Mouse (Mus musculus): ENCODE results near the gene Nkx3-2.

Gene Nkx3-2

DNA sequence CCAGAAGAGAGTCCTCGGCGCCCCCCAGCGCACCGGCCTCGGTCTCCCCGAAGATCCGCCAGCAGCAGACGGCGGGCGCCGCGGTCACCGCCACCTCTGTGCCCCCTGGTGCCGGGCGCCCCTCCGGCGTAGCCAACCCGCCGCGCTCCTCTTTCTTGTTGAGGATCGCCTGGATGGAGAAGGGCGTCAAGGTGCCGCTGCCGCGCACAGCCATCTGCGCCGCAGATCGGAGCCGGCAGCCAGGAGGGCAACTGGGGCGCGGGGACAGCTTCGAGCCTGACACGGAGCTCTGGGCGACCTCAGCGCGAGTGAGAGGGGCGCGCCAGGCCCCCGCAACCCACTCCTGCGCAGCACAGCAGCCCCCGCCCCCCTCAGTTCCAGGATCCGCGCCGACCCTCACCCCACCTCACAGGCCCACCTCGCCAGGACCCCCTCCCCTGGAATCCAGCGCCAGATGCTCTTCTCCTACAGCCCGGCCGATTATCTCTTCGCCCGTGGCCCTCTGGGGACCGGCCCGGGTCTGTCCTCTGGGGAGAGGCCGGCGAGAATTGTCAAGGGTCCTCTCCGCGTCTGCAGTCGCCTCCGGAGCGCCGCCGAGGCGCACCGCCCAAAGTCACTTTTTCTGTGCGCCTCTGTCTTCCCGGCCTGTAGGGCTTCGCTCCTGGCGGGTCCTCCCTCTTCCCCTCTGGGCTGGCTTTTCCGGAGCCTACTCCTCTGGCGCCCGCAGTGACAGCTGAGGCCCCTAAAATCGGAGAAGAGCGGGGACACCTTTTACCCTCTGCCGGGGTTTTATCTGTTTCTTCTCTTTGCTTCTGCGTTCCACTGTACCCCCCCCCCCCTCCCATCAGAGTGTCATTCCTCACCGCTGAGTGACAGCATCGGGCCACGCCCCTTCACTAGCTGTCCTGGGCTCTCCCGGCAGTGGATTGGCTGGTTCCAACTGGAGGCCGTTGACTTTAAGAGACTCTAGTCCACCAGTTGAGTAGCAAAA is at the start of gene Nkx3-2:
TSS of gene Nkx3-2 (minus strand) at position 771 of the 991 bp plus-strand sequence.
- TF ChIP-seq GATA4 (IDR thresholded peaks at IDR 0.05; ENCODE audit: insufficient replicate concordance, low read length), result no peak

DNA sequence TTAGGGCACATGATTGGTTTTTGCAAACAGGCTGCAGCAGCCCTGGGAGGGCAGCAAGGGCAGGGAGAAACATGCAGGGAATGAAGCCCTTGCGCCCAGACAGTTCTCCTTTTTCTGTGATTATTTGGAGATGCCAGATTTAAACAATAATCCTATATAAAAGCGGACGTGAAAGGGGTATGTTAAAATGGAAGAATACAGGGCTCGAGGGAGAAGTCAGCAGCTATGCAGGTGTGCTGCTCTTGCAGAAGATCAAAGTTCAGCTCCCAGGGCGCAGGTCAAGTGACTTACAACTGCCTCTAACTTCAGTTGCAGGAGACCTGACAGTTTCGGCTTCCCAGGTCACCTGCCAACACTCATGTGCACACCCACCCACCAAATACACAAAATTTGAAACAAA is 48.2 kb upstream of the Nkx3-2 start:
- TF ChIP-seq GATA4 (IDR thresholded peaks at IDR 0.05; ENCODE audit: insufficient replicate concordance, low read length), result no peak

DNA sequence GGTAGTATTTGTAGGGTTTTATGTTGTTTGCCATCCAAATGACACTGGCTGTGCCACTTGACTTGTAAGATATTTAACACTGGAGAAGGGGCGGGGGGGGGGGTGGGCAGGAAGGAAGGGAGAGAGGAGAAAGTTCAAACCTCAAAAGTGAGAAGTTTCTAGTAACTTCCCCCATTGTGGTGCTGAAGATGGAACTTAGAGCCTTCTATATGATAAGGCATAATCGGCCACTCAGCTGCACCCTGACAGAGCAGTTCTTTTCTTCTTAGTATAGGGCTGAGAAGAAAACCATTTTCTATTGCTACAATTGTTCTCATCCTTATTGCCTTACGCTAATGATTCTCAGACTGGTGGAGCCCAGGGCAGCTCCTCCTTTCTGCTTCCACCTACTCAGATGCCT is 47.0 kb upstream of the Nkx3-2 start:
- TF ChIP-seq GATA4 (IDR thresholded peaks at IDR 0.05; ENCODE audit: insufficient replicate concordance, low read length), result no peak

DNA sequence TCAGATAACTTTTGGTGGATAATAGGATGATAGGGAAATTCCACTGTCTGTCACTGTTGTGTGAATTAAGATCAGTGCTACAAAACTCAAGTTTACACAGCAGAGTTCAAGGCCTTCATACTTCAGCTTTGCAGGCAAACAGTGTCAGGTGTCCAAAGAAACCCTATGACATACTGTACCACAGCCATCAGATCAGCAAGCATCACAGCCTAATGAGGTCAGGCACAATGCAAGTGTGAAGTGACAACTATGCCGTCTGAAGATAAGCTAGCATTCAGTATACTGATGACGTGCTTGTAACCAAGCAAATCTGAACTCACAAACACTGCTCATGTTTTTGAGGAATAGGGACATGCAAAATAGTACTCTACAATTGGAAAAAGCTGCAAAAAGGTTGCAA is 43.1 kb upstream of the Nkx3-2 start:
- no peak for TF ChIP-seq GATA4 (IDR thresholded peaks at IDR 0.05; ENCODE audit: insufficient replicate concordance, low read length)

DNA sequence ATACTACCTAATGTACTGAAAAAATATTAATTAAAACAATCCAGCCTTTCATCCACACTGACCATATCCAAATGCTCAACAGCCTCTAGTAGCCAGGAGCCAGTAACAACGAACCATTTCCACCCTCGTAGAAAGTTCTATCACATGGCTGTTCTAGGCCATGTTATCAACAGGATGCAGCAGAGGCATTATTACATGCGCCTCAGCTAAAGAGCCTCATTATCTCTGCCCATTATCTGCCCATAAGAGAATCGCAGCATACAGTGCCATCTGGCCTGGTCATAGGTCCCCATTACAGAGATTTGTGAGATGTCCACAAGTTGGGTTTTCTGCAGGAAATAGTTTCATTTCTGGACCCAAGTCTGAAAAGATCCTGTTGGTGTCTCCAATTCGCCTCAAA is 41.9 kb upstream of the Nkx3-2 start:
- TF ChIP-seq GATA4 (IDR thresholded peaks at IDR 0.05; ENCODE audit: insufficient replicate concordance, low read length), result no peak

DNA sequence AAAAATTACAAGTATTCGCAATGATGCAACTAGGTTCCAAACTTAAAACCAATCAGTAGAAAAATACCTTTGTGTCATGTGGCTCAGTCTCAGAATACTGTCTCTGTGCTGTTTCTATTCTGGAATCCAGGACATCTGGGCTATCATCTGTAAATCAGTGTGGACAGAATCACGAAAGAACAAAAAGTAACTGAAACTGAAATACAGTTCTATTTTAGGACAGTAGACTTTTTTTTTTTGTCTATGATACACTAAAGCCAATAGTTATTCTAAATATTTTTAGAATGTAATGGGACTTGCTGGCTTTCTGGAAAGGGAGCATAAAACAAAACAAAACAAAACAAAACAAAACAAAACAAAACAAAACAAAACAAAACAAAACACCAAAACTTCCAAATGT is 40.8 kb upstream of the Nkx3-2 start:
- no peak for TF ChIP-seq GATA4 (IDR thresholded peaks at IDR 0.05; ENCODE audit: insufficient replicate concordance, low read length)

DNA sequence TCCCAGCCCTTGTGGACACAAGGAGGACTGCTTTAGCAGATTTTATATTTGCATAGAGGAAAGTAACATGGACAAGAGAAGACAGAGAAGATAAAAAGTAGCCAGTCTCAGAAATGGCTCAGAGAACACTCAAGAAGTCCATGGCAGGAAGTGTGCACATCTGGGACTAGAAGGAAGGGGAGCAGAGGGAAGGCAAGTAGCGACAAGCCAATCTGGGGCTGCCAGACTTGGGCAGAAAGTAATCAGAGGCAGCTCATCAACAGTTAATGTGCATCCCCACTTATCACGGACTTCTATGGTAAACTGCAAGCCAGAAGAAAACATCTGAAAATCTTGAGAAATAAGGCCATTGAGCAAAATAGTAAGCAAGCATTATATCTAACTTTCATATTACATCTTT is 40.3 kb upstream of the Nkx3-2 start:
- no peak for TF ChIP-seq GATA4 (IDR thresholded peaks at IDR 0.05; ENCODE audit: insufficient replicate concordance, low read length)

DNA sequence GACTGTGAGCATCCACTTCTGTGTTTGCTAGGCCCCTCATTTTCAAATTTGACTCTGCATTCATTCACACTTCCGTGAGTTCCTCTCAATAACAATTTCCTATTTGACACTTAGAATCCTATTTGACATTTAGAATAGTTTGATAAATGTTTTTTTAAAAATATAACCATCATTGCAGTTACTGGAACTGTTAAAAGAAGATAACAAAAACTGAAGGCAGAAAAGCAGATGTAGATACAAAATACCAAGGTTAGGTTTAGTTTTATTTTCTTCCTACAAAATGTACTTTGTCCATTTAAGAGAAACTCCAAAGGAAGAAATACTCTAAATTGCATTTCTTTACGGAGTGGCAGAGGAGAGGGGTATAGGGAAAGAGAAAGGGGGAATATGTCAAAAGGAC is 37.3 kb upstream of the Nkx3-2 start:
- TF ChIP-seq GATA4 (IDR thresholded peaks at IDR 0.05; ENCODE audit: insufficient replicate concordance, low read length), result no peak

DNA sequence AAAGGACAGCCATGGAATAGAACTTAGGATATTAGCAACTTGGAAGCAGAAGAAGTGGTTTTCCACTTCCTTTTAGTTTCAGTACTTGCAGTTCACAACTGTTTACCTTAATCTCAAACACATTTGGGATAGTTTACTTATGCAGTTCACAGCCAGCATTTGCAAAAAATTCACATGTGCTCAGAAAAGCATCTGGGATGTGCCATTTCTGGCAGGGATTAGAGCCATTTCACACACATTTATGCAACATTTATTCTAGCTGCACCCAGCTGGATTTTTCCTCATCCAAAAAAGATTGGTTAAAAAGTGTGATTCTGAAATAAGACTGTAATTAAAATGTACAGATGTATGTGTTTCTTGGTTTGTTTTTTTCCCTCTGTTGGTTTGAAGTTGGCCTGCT is 30.1 kb upstream of the Nkx3-2 start:
- no peak for TF ChIP-seq GATA4 (IDR thresholded peaks at IDR 0.05; ENCODE audit: insufficient replicate concordance, low read length)

DNA sequence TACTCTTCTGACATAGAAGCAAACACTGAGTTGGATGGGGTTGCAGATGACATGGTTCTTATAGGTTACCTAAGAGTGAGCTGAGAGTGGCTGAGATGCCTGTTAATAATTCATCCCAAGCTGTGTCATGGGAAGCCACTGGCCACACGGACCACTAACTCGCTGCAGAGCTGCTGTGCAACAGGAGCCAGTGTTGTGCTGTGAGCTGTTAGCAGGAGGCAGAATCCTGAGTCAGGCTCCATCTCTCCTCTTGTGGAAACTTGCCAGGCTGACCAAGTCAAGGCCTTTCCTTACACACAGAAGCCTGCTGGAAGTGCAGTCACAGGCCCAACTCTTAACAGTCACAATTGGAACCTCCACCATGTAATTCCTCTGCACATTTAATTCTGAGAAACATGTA is 26.2 kb upstream of the Nkx3-2 start:
- no peak for TF ChIP-seq GATA4 (IDR thresholded peaks at IDR 0.05; ENCODE audit: insufficient replicate concordance, low read length)

DNA sequence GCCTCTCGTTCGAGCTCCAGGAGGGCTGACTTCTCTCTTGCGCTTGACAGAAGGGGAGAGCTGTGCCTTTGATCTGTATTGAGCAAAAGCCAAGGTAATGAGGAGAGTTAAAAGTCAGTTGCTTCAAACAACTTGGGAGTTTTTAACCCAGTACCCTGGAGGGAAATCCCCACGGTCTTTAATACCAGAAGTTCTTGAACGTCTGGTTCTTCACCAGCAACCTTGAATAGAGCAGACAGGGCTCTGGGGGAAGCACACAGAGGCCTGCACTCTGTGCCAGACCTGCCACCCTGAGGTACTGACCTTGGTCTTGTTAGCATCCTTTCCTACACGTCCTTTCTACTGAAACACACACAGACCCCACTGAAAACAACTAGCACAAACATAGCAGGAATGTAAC is 24.6 kb upstream of the Nkx3-2 start:
- no peak for TF ChIP-seq GATA4 (IDR thresholded peaks at IDR 0.05; ENCODE audit: insufficient replicate concordance, low read length)

DNA sequence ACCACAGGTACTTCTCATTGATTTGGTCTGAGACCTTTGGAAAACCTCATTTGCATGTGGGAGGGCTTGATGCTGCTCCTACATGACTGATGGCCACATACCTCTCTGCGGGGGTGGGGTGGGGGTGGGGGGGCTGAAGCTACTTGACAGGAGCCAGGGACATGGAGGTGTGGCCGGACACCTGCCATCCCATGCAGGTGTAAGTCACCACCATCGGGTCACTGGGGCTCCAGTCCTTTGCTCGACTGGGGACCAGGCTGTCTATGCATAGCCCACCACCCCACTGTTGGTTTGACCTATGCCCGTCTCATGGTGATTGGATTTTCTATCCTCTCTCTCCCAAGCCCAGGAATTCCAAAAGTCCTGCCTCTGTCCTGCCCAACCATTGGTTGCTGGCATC is 17.6 kb upstream of the Nkx3-2 start:
- TF ChIP-seq GATA4 (IDR thresholded peaks at IDR 0.05; ENCODE audit: insufficient replicate concordance, low read length), result no peak

DNA sequence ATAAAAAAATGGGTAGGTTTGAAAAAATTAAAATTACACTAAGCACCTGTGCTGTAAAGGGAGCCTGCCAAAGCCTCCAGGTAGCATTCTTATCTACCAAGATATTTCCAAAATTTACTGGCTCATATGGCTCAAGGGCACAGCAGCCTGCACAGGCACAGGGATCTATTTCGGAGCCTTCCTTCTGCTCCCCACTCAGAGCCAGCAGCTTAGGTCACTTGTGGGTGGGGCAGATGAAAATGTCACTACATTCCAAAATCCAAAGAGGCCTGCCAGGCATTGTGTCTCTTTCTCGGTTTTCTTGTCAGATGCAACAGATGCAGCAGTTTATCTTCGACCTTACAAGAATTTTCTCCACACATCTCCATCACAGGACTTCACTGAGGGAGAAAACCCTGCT is 15.7 kb upstream of the Nkx3-2 start:
- TF ChIP-seq GATA4 (IDR thresholded peaks at IDR 0.05; ENCODE audit: insufficient replicate concordance, low read length), result no peak

DNA sequence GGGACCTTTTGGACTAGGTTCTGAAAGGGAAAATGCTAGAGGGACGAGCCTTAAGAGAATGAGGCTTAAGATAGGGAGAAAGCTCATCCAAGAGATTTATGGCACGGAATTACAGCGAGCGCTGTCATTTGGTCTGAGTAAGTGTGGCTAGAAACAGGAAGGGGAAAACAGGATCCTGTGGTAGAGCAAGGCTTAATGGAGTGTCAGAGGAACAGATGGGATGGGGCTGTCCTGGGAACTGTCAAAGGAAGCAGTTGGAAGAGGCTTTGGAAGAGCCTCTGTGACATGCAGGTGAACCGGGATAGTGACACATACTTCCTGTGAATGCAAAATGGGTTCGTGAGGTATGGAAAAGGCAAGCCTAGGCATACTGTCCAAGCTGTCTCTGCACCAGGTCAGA is 11.4 kb upstream of the Nkx3-2 start:
- TF ChIP-seq GATA4 (IDR thresholded peaks at IDR 0.05; ENCODE audit: insufficient replicate concordance, low read length), result no peak

DNA sequence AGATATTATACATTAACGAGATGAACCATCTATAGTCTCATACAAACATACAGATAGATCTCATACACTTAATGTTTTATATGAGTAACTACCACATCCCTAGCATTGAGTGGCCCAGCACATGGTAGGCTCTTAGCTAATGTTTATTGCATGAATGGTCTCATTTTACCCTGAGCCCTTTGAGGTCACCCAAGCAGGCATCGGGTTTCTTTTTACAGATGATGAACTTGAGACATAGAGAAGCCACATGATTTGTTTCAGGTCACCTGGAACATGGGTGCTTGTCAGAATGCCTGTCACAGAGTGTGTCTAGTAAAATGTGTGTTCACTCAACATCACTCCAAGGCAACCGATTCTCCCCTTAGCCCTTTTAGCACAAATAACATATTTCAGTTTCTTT is 11.0 kb upstream of the Nkx3-2 start:
- no peak for TF ChIP-seq GATA4 (IDR thresholded peaks at IDR 0.05; ENCODE audit: insufficient replicate concordance, low read length)

DNA sequence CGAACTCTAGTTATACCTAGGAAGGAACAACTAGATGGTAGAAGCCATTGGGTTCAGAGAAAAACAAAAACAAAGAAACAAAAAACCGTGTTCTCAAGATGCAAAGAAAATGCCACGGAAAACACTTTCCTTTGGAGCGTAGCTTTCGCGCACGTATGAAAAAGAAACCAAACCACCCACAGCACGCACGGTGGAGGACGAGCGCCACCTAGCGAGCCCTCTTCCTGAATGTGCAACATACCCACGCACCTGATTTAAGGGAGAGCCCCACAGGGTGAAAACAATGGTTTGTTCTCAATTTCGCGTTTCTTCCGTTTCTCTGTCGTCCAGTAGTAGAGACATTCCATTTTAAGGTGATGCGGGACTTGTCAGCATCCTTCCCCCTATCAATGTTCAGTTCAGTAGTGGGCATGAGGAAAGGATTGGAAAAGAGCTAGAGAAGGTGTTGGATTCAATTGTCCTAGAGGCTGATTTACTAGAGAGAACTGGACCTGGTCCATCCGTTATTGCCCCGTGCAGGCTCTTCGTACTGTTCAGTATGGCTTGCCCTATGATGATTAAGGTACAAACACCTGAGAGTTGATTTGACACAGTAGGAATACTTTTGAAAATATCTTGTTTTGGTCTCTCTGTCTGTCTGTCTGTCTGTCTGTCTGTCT is 4.2 kb upstream of the Nkx3-2 start:
- no peak for TF ChIP-seq GATA4 (IDR thresholded peaks at IDR 0.05; ENCODE audit: insufficient replicate concordance, low read length)

Measured in liver, adult (tissue).